Mouse (Mus musculus) testis, adult 2 months (tissue): Measurements from ENCODE around the gene Dgki.

Experiments
- CTCF ChIP-seq: fragments of 200-500 bp; IDR thresholded peaks from 2 replicates; pipeline ENCODE4 v1.5.1; 2012; ENCODE audit warnings: low read depth, mild to moderate bottlenecking, inconsistent platforms, low read length, moderate library complexity; ENCODE audit not compliant: control insufficient read depth, insufficient read depth, insufficient replicate concordance
- POLR2A ChIP-seq: fragments of 200-500 bp; IDR thresholded peaks from 2 replicates; pipeline ENCODE4 v1.6.1; 2012; ENCODE audit warnings: low read depth, mild to moderate bottlenecking, inconsistent platforms, low read length, moderate library complexity; ENCODE audit not compliant: control insufficient read depth

GRCm38 (mm10) chr6:36898412-36898811 lies 401.6 kb downstream of the Dgki start:
- TF ChIP-seq CTCF (no peak), POLR2A (no peak)
